ENCODE assay signal across 23 mouse cellular contexts in the genomic region with DNA sequence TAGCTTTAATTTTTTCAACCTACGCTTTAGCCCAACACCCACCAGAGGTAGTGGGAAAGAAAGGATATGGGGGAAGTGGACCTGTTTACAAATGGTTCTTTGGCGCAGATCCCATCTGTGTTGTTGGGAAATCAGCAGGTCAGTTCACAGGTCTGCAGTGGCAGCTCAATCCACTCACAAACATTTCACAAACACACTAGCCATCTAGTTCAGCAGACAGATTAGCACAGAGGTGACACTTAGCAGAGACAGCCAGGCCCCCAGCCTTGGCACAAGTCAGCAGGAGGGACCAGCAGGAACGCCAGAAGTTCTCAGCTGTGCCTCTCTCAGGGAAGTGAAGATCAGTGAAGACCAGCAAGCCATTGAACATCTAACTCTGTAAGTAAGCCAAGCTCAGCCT. TPM values are rescaled to one million over a fixed set of nuclear protein-coding genes. Genes with fewer than 3 reads are reported as not detected.
DNase-seq lines count a peak whose midpoint lies in the region; ATAC-seq and TF ChIP-seq lines count a peak whose summit lies in the region.
"Had no signal": no experiment of that assay in that cellular context is flagged by ENCODE, and none has a peak within 500 bp of the region (broad histone marks: within the 10 kb centered on the region; RNA-seq: fewer than 3 reads in every experiment).

No protein-coding gene starts in this region.

- no peak overlapping the region for H3K4me2 ChIP-seq in liver, embryonic 12.5 days
- no peak overlapping the region for H3K4me2 ChIP-seq in lung, embryonic 14.5 days
- H3K4me2 ChIP-seq: embryonic facial prominence, embryonic 13.5 days; forebrain, embryonic 12.5 days; heart, embryonic 15.5 days had no signal

- no peak overlapping the region for H3K9ac ChIP-seq in liver, adult 2 months (ENCODE audit: low read depth, low read length)
- no peak overlapping the region for H3K9ac ChIP-seq in liver, embryonic 12.5 days
- H3K9ac ChIP-seq in lung, embryonic 14.5 days, result no peak overlapping the region
- H3K9ac ChIP-seq: embryonic facial prominence, embryonic 13.5 days; forebrain, embryonic 12.5 days; heart, embryonic 15.5 days had no signal

- TF ChIP-seq POLR2A in liver, adult 2 months (IDR thresholded peaks at IDR 0.05; ENCODE audit: extremely low read depth, insufficient read depth, low read length), result no peak

- H3K27ac ChIP-seq in liver, adult 2 months (replicated peaks; ENCODE audit: insufficient read depth, low read depth, low read length), result no peak overlapping the region
- H3K27ac ChIP-seq in liver, embryonic 12.5 days, result no peak overlapping the region
- H3K27ac ChIP-seq in lung, embryonic 14.5 days (ENCODE audit: low read depth), result no peak overlapping the region
- H3K27ac ChIP-seq: embryonic facial prominence, embryonic 13.5 days; forebrain, embryonic 12.5 days; heart, embryonic 10.5 days; heart, embryonic 15.5 days; hindbrain, embryonic 10.5 days had no signal

- TF ChIP-seq CTCF in liver, adult 2 months (IDR thresholded peaks at IDR 0.05; ENCODE audit: low read depth, low read length), result no peak
- TF ChIP-seq CTCF in lung, embryonic 14.5 days (IDR thresholded peaks at IDR 0.05; ENCODE audit: low read depth), result no peak

- H3K9me3 ChIP-seq in liver, embryonic 12.5 days (replicated peaks), result no peaks in the 10 kb centered on the region
- no peaks in the 10 kb centered on the region for H3K9me3 ChIP-seq in lung, embryonic 14.5 days (ENCODE audit: low read depth, low read length)
- H3K9me3 ChIP-seq: embryonic facial prominence, embryonic 13.5 days; forebrain, embryonic 12.5 days; heart, embryonic 10.5 days; heart, embryonic 15.5 days; hindbrain, embryonic 10.5 days had no signal

- H3K4me3 ChIP-seq in liver, adult 2 months (ENCODE audit: insufficient read depth, low read depth, low read length), result no peak overlapping the region
- H3K4me3 ChIP-seq in liver, embryonic 12.5 days, result no peak overlapping the region
- H3K4me3 ChIP-seq in lung, embryonic 14.5 days (ENCODE audit: low read depth, low read length), result no peak overlapping the region
- H3K4me3 ChIP-seq: embryonic facial prominence, embryonic 13.5 days; forebrain, embryonic 12.5 days; heart, embryonic 10.5 days; heart, embryonic 15.5 days; hindbrain, embryonic 10.5 days had no signal

- DNase-seq in liver, adult 2 months (ENCODE audit: extremely low read depth, low read depth, low spot score), result peak; percentile 88
- peak; percentile 63 for DNase-seq in lung, embryonic 14.5 days
- DNase-seq in lung, postnatal 25 days (ENCODE audit: low spot score), result no peak
- peak; percentile 51 for DNase-seq in lung, postnatal 10 days
- no peak for DNase-seq in right cerebral cortex, postnatal 14 days
- DNase-seq in layer of hippocampus, postnatal 10 days (ENCODE audit: low spot score in 2 of 2), result no peak
- DNase-seq: adrenal gland, postnatal 14 days; cerebellum, adult 11-12 months; cerebellum, adult 9-10 months; cerebellum, postnatal 25 days; gastrocnemius, postnatal 10 days; heart, adult 18-20 months had no signal

- no peaks in the 10 kb centered on the region for H3K36me3 ChIP-seq in liver, adult 2 months (ENCODE audit: control insufficient read depth, insufficient read depth, low read length)
- no peaks in the 10 kb centered on the region for H3K36me3 ChIP-seq in liver, embryonic 12.5 days
- H3K36me3 ChIP-seq in lung, embryonic 14.5 days (ENCODE audit: insufficient read depth), result no peaks in the 10 kb centered on the region
- H3K36me3 ChIP-seq: embryonic facial prominence, embryonic 13.5 days; forebrain, embryonic 12.5 days; heart, embryonic 10.5 days; heart, embryonic 15.5 days; hindbrain, embryonic 10.5 days had no signal

- no peaks in the 10 kb centered on the region for H3K27me3 ChIP-seq in liver, adult 2 months (ENCODE audit: control insufficient read depth, insufficient read depth, low read length)
- no peaks in the 10 kb centered on the region for H3K27me3 ChIP-seq in liver, embryonic 12.5 days (replicated peaks)
- H3K27me3 ChIP-seq in lung, embryonic 14.5 days (ENCODE audit: insufficient read depth, low read length), result no peaks in the 10 kb centered on the region
- H3K27me3 ChIP-seq: embryonic facial prominence, embryonic 13.5 days; forebrain, embryonic 12.5 days; heart, embryonic 15.5 days; Patski had no signal

- 0 out of 2 replicates have a peak, but pooled peaks cover 2% of the 10 kb centered on the region for H3K4me1 ChIP-seq in liver, adult 2 months (ENCODE audit: control insufficient read depth, insufficient read depth, low read length)
- peaks cover 46% of the 10 kb centered on the region for H3K4me1 ChIP-seq in liver, embryonic 12.5 days
- no peaks in the 10 kb centered on the region; the same call in 1 of the 2 replicates for H3K4me1 ChIP-seq in lung, embryonic 14.5 days (ENCODE audit: insufficient read depth)
- H3K4me1 ChIP-seq: forebrain, embryonic 12.5 days had no signal

- WGBS in liver, adult 2 months, result 22% methylated on average over 3 of the region's 3 CpGs
- 66% methylated on average over 3 of the region's 3 CpGs for whole genome bisulfite sequencing in liver, embryonic 12.5 days (ENCODE audit: insufficient replicate concordance)
- 34% methylated on average over 3 of the region's 3 CpGs for WGBS in lung, embryonic 14.5 days

- no peaks in the 10 kb centered on the region for H3K79me2 ChIP-seq in liver, adult 2 months (ENCODE audit: control insufficient read depth, insufficient read depth, low read length)

- no peak for ATAC-seq in liver, embryonic 12.5 days
- ATAC-seq in lung, embryonic 14.5 days (ENCODE audit: insufficient read depth), result peak; percentile 63
- ATAC-seq: activated CD4-positive, CD25-positive, alpha-beta regulatory T cell, adult 4 months; forebrain, embryonic 16.5 days; Patski had no signal

RNA-seq across cellular contexts. Expression of a gene that starts 10.3 kb away (rescaled TPM):
- total RNA-seq in liver, adult 2 months (2014; rRNA removed), result 0.27 and 0.28 TPM in 2 replicates
- polyA plus RNA-seq in liver, adult 2 months (2012; rRNA removed), result 0.54 and 0.88 TPM in 2 replicates
- polyA plus RNA-seq in liver, embryonic 12.5 days (2016; fragmentation: Nextera tagmentation; extraction: Ambion mirVana), result 7.3 and 7.4 TPM in 2 replicates
- 0.20 TPM in 1 of 2 replicates, not detected in the other for polyA plus RNA-seq in lung, embryonic 14.5 days (2014; fragmentation: Nextera tagmentation; extraction: Ambion mirVana)
- under 1 TPM; 0.33 to 0.55 TPM for total RNA-seq in layer of hippocampus, postnatal 10 days (2021)
- polyA plus RNA-seq: hindbrain, embryonic 10.5 days had no signal

RNA-seq across cellular contexts. Expression of a gene that starts 25.9 kb away (rescaled TPM):
- 116 and 129 TPM in 2 replicates for total RNA-seq in liver, adult 2 months (2014; rRNA removed)
- 196 and 210 TPM in 2 replicates for polyA plus RNA-seq in liver, adult 2 months (2012; rRNA removed)
- 36.5 and 40.3 TPM in 2 replicates for polyA plus RNA-seq in liver, embryonic 12.5 days (2016; fragmentation: Nextera tagmentation; extraction: Ambion mirVana)
- polyA plus RNA-seq in lung, embryonic 14.5 days (2014; fragmentation: Nextera tagmentation; extraction: Ambion mirVana), result 0.22 and 0.47 TPM in 2 replicates
- under 1 TPM; 0.20 to 0.57 TPM for total RNA-seq in layer of hippocampus, postnatal 10 days (2021)
- total RNA-seq: heart, postnatal 25 days had no signal
- polyA plus RNA-seq: C2C12, Patski had no signal

RNA-seq across cellular contexts. Expression of a gene that starts 47.9 kb away (rescaled TPM):
- total RNA-seq in liver, adult 2 months (2014; rRNA removed), result 12.4 and 12.6 TPM in 2 replicates
- 10.1 and 11.8 TPM in 2 replicates for polyA plus RNA-seq in liver, adult 2 months (2012; rRNA removed)
- 35.0 and 36.0 TPM in 2 replicates for polyA plus RNA-seq in liver, embryonic 12.5 days (2016; fragmentation: Nextera tagmentation; extraction: Ambion mirVana)
- polyA plus RNA-seq in lung, embryonic 14.5 days (2014; fragmentation: Nextera tagmentation; extraction: Ambion mirVana), result 54.6 and 59.6 TPM in 2 replicates
- 10 to 100 TPM; 70.5 to 75.5 TPM for total RNA-seq in layer of hippocampus, postnatal 10 days (2021)

RNA-seq across cellular contexts. Expression of a gene that starts 56.7 kb away (rescaled TPM):
- 0.28 and 0.34 TPM in 2 replicates for total RNA-seq in liver, adult 2 months (2014; rRNA removed)
- polyA plus RNA-seq in liver, adult 2 months (2012; rRNA removed), result 1.2 and 1.3 TPM in 2 replicates
- 8.3 and 8.5 TPM in 2 replicates for polyA plus RNA-seq in liver, embryonic 12.5 days (2016; fragmentation: Nextera tagmentation; extraction: Ambion mirVana)
- 6.3 and 6.5 TPM in 2 replicates for polyA plus RNA-seq in lung, embryonic 14.5 days (2014; fragmentation: Nextera tagmentation; extraction: Ambion mirVana)
- total RNA-seq in layer of hippocampus, postnatal 10 days (2021), result 1 to 10 TPM; 1.3 to 1.4 TPM

Comparison
In these comparisons a context has a peak if more than half of its experiments do, and no peak if none do; other contexts are left out.
1. DNase-seq: peak in liver, adult 2 months (single experiment), lung, embryonic 14.5 days (single experiment) and lung, postnatal 10 days (single experiment); none in lung, postnatal 25 days (single experiment), right cerebral cortex, postnatal 14 days (single experiment) and layer of hippocampus, postnatal 10 days (0 of 2).
2. RNA of a gene that starts 25.9 kb away (polyA plus RNA-seq): 196 to 210 TPM in liver, adult 2 months and 36.5 to 40.3 TPM in liver, embryonic 12.5 days; 0.22 to 0.47 TPM in lung, embryonic 14.5 days; every median in the first group is over 10 times any median in the second.